Mouse (Mus musculus): ENCODE measurements around the gene Prss22. TPM values are rescaled to one million over a fixed set of nuclear protein-coding genes. Genes with fewer than 3 reads are reported as not detected.
A peak's percentile ranks its signal among the peaks of the same experiment; 100 is the strongest.
"Not testable (repeated sequence)": the region's sequence is repeated elsewhere in the genome, so short reads cannot be mapped to it uniquely, and the experiment has no call there.

Prss22 gene
- polyA plus RNA-seq, 1 experiment, result not detected

DNA sequence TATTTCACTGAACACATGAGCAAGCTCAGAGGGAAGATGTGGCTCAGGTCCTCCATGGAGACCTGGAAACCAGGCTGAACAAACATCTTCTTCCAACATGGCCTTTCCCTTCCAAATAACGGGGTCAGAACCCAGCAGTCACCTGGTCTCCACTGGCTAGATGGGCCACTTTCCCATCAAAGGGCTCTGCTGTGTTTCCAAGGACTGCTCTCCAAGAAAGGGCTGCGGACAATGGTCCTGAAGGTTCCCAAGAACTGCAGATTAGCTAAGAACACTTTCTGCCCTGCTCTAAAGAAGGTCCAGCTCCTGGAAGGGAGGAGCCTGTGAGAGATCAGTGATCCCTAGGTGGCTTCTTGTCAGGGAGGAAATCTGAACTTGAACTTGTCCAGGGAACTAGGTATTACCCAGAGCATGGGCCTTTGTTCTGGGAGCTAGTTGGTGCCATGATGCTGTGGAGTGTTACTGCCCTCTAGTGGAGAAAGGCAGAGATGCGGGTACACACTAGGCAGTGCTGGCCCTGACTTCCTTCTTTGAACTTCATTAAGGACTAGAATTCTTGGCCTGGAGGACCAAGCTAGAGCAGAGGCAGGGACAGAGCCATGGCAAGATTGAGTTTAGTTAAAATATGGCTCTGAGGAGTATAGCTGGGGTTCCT is 37.7 kb downstream of the Prss22 start:
- no peak overlapping the region for H3K4me3 ChIP-seq (ENCODE audit: insufficient read depth, low read length)
- H3K27ac ChIP-seq (ENCODE audit: insufficient read depth, low read depth, low read length), result no peak overlapping the region
- TF ChIP-seq POLR2A (IDR thresholded peaks at IDR 0.05; ENCODE audit: borderline replicate concordance, low read depth, low read length), result no peak
- peak; percentile 79 for TF ChIP-seq CTCF (IDR thresholded peaks at IDR 0.05; ENCODE audit: low read depth, low read length)
- H3K4me1 ChIP-seq (ENCODE audit: control insufficient read depth, insufficient read depth, low read length), result 0 out of 2 replicates have a peak, but pooled peaks cover 2% of the 10 kb centered on the region

DNA sequence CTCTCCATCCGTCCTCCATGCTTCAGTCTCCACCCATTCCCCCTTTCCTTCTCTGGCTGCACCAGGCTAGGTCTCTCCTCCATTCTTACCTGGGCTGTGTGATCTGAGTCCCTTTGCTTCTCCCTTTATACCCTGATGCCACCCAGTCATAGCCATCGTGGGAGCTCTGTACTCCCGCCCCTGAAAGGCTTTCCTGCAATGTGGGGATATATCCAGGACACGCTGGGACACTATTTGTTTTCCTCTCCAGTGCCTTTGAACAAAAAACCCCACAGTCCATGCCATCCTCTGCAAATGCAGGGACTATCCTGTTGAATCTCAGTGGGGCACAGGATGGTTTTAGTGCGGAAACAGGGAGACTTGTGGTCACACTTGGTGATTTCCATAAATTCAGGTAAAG is 42.7 kb downstream of the Prss22 start, which contains the start of gene Sbpl:
Gene Sbpl (minus strand): TSS at position 101 of the 400 bp plus-strand sequence.
- Histone ChIP-seq H3K4me1 (ENCODE audit: control insufficient read depth, insufficient read depth, low read length) (no peaks in the 10 kb centered on the region), H3K4me3 (ENCODE audit: insufficient read depth, low read length) (no peak within 1 kb of the TSS), H3K27ac (ENCODE audit: insufficient read depth, low read depth, low read length) (no peak within 1 kb of the TSS)
- TF ChIP-seq POLR2A (IDR thresholded peaks at IDR 0.05; ENCODE audit: borderline replicate concordance, low read depth, low read length), result no peak
- TF ChIP-seq CTCF (IDR thresholded peaks at IDR 0.05; ENCODE audit: low read depth, low read length), result no peak

DNA sequence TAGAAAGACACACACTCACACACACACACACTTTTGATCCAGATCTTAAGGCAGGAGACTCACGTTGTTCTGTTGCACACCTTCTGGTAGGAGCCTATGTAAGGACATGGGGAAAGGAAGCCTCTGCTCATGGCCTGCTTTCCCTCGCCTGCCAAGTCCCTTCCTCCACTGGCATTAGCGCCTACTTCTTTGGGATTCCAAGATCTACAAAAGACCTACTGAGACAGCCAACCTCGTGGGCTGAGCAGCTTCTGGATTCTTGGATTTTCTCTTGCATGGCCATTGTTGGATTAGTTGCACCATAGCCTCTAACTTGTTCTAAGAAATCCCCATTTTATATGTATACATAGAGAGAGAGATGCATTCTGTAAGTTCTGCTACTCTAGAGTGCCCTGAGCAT is 47.1 kb downstream of the Prss22 start:
- not testable (repeated sequence) for H3K27ac ChIP-seq (ENCODE audit: insufficient read depth, low read depth, low read length); H3K4me1 ChIP-seq (ENCODE audit: control insufficient read depth, insufficient read depth, low read length); H3K4me3 ChIP-seq (ENCODE audit: insufficient read depth, low read length)

DNA sequence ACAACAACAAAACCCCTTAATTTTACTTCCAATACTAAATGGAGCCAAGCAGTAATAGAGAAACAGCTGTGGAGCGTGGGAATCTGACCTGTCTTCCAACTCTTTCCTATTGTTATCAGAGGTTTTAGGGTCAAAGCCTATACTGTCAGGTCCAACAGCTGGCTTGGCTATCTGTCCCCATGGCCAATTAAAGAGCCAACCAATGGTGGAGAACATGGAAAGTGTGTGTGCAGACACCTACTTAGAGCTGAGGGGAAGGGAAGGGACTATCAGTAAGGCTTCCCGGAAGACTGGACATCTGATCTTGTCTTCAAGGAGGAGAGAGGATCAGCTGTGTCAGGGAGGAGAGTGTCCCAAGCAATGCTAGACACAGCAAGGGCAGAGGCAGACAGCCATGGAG is 48.8 kb downstream of the Prss22 start:
- Histone ChIP-seq H3K4me3 (ENCODE audit: insufficient read depth, low read length) (no peak overlapping the region), H3K27ac (ENCODE audit: insufficient read depth, low read depth, low read length) (no peak overlapping the region), H3K4me1 (ENCODE audit: control insufficient read depth, insufficient read depth, low read length) (no peaks in the 10 kb centered on the region)
- no peak for TF ChIP-seq POLR2A (IDR thresholded peaks at IDR 0.05; ENCODE audit: borderline replicate concordance, low read depth, low read length)
- TF ChIP-seq CTCF (IDR thresholded peaks at IDR 0.05; ENCODE audit: low read depth, low read length), result no peak

DNA sequence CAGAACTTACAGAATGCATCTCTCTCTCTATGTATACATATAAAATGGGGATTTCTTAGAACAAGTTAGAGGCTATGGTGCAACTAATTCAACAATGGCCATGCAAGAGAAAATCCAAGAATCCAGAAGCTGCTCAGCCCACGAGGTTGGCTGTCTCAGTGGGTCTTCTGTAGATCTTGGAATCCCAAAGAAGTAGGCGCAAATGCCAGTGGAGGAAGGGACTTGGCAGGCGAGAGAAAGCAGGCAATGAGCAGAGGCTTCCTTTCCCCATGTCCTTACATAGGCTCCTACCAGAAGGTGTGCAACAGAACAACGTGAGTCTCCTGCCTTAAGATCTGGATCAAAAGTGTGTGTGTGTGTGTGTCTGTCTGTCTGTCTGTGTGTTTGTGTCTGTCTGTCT is 50.4 kb downstream of the Prss22 start:
- not testable (repeated sequence) for H3K4me3 ChIP-seq (ENCODE audit: insufficient read depth, low read length); H3K27ac ChIP-seq (ENCODE audit: insufficient read depth, low read depth, low read length); H3K4me1 ChIP-seq (ENCODE audit: control insufficient read depth, insufficient read depth, low read length)

Other genes starting within 250 kb of the Prss22 start
- gene Flywch1, start 226.5 kb downstream of the Prss22 start, polyA plus RNA-seq (2012; ENCODE audit: insufficient read depth, insufficient read length, missing spikeins), result 20.4 and 21.3 TPM in 2 replicates
- 1.6 and 1.8 TPM in 2 replicates for gene Flywch2, start 212.0 kb downstream of the Prss22 start, polyA plus RNA-seq (2012; ENCODE audit: insufficient read depth, insufficient read length, missing spikeins)
- gene Srrm2, start 207.6 kb downstream of the Prss22 start, polyA plus RNA-seq (2012; ENCODE audit: insufficient read depth, insufficient read length, missing spikeins), result 502 and 543 TPM in 2 replicates
- gene Elob, start 169.0 kb downstream of the Prss22 start, polyA plus RNA-seq (2012; ENCODE audit: insufficient read depth, insufficient read length, missing spikeins), result 240 and 243 TPM in 2 replicates
- gene Prss33, start 162.0 kb downstream of the Prss22 start, polyA plus RNA-seq (2012; ENCODE audit: insufficient read depth, insufficient read length, missing spikeins), result not detected in 2 replicates
- gene Prss32, start 154.2 kb downstream of the Prss22 start, polyA plus RNA-seq (2012; ENCODE audit: insufficient read depth, insufficient read length, missing spikeins), result not detected in 2 replicates
- not detected in 2 replicates for gene Prss41, start 153.9 kb downstream of the Prss22 start, polyA plus RNA-seq (2012; ENCODE audit: insufficient read depth, insufficient read length, missing spikeins)
- gene Prss21, start 130.0 kb downstream of the Prss22 start, polyA plus RNA-seq (2012; ENCODE audit: insufficient read depth, insufficient read length, missing spikeins), result not detected in 2 replicates
- not detected in 2 replicates for gene Dcpp1, start 117.2 kb downstream of the Prss22 start, polyA plus RNA-seq (2012; ENCODE audit: insufficient read depth, insufficient read length, missing spikeins)
- gene Dcpp2, start 117.2 kb downstream of the Prss22 start, polyA plus RNA-seq (2012; ENCODE audit: insufficient read depth, insufficient read length, missing spikeins), result not detected in 2 replicates
- gene Dcpp3, start 80.6 kb downstream of the Prss22 start, polyA plus RNA-seq (2012; ENCODE audit: insufficient read depth, insufficient read length, missing spikeins), result not detected in 2 replicates
- gene Sbp, start 56.4 kb downstream of the Prss22 start, polyA plus RNA-seq (2012; ENCODE audit: insufficient read depth, insufficient read length, missing spikeins), result not detected in 2 replicates
- not detected in 2 replicates for gene Sbpl, start 42.8 kb downstream of the Prss22 start, polyA plus RNA-seq (2012; ENCODE audit: insufficient read depth, insufficient read length, missing spikeins)
- 0.44 and 1.7 TPM in 2 replicates for gene Prss30, start 17.5 kb downstream of the Prss22 start, polyA plus RNA-seq (2012; ENCODE audit: insufficient read depth, insufficient read length, missing spikeins)
- not detected in 2 replicates for gene Prss27, start 40.0 kb upstream of the Prss22 start, polyA plus RNA-seq (2012; ENCODE audit: insufficient read depth, insufficient read length, missing spikeins)
- 13.1 and 15.9 TPM in 2 replicates for gene Kctd5, start 75.4 kb upstream of the Prss22 start, polyA plus RNA-seq (2012; ENCODE audit: insufficient read depth, insufficient read length, missing spikeins)
- 32.9 and 39.6 TPM in 2 replicates for gene Pdpk1, start 152.8 kb upstream of the Prss22 start, polyA plus RNA-seq (2012; ENCODE audit: insufficient read depth, insufficient read length, missing spikeins)
- 89.6 and 118 TPM in 2 replicates for gene Amdhd2, start 165.7 kb upstream of the Prss22 start, polyA plus RNA-seq (2012; ENCODE audit: insufficient read depth, insufficient read length, missing spikeins)
- gene Atp6v0c, start 171.6 kb upstream of the Prss22 start, polyA plus RNA-seq (2012; ENCODE audit: insufficient read depth, insufficient read length, missing spikeins), result 1,159 and 1,346 TPM in 2 replicates
- gene Tbc1d24, start 207.5 kb upstream of the Prss22 start, polyA plus RNA-seq (2012; ENCODE audit: insufficient read depth, insufficient read length, missing spikeins), result 23.0 and 24.0 TPM in 2 replicates
- 0.47 TPM in 1 of 2 replicates, not detected in the other for gene Ntn3, start 211.4 kb upstream of the Prss22 start, polyA plus RNA-seq (2012; ENCODE audit: insufficient read depth, insufficient read length, missing spikeins)
- 7.7 and 8.5 TPM in 2 replicates for gene Tedc2, start 222.8 kb upstream of the Prss22 start, polyA plus RNA-seq (2012; ENCODE audit: insufficient read depth, insufficient read length, missing spikeins)